Mouse (Mus musculus): ENCODE results near the gene AI467606.
"Not testable (repeated sequence)": the region's sequence is repeated elsewhere in the genome, so short reads cannot be mapped to it uniquely, and the experiment has no call there.

AI467606 gene

DNA sequence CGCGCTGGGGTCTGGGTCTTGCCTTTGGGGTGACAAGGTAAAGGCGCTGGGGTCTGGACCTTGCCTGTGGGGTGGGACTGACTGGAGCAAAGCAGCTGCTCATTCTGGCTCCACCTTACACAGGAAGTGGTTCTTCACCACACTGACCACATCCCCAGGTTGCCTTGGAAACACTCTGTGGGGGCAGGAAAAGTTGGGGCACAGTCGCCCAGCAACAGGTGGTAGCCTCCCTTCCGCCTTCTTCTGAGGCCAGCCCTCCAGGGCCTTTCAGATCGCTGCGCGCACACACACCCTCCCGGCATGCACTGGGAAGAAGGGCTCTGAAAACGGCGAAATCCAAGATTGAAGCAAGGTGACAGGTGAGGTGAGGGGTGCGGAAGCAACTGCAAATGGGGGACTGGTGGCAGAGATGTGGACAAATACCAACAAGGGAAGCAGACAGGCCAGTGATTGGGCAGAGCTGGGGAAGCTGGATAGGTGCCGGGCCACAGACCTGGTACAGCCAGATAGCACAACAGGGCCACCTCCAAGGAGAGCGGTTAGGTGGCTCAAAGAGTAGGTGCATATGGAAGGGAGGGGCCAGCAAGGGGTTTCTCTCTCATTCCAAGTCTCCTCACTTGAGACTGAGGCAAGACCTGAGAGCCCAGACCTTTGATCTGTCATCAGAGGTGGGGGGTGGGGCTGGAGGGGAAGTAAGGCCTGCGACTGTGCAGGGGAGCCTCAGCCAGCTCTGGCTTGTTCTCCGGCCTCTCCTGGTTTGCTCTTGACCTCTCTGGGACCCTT is at the start of gene AI467606:
TSS of gene AI467606 (plus strand) at position 246 of the 783 bp plus-strand sequence.
- peak; percentile 89 for DNase-seq (ENCODE audit: low spot score)

- DNase-seq (ENCODE audit: low spot score): peak; percentile 90
Measured at GRCm38 (mm10) chr7:127041851-127042672, 49.1 kb upstream of the AI467606 start, which contains the start of gene Kif22. Kif22 (minus strand) TSS chr7:127042471.

GRCm38 (mm10) chr7:127055026-127055585 is 36.1 kb upstream of the AI467606 start:
- no peak for DNase-seq (ENCODE audit: low spot score)

GRCm38 (mm10) chr7:127065538-127065937 is 25.6 kb upstream of the AI467606 start:
- DNase-seq (ENCODE audit: low spot score): no peak

DNA sequence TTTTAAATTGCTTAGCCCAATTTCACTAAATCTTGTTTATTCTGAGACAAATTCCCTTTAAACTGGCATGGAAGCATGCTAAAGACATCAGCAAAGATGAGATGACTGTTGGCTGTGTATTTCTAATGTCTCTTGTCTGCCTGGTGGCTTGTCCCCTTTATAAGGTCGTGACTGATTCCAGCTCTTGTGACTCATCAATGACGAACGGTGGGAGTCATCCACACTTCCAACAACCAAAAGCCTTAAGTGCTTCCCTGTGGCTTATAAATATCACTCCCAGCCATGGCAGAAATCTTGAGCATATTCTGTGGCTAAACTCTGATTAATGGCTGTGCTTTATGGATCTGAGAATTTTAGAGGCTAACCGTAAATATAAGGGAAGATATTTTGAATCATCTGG is 24.8 kb upstream of the AI467606 start:
- DNase-seq (ENCODE audit: low spot score): no peak

DNA sequence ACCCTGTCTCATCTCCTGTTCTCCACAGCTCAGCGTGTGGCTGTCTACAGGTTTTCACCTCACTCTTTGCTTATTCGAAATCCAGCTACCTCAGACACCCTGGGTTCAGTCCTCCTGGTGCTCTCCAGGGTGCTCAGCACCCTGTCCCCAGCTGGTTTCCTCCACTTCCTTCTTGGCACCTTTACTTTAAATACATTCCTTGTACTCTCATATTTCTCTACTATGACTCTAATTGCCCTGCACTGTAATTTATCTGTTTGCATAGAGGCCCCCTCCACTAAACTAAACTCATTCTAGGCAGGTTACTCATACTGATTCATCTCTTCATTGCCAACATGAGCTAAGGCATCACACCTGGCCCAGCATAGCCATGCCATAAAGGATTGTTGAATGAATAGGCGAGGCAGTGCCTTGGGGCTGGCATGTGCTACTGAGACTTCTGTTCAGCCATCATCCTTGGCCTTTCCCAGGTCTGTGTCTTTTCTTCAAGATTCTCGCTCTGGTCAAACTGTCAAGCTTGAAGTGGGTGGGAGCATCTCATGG is 20.2 kb upstream of the AI467606 start:
- DNase-seq (ENCODE audit: low spot score): no peak

GRCm38 (mm10) chr7:127073221-127073620 is 17.9 kb upstream of the AI467606 start:
- no peak for DNase-seq (ENCODE audit: low spot score)

GRCm38 (mm10) chr7:127076188-127076587 is 15.0 kb upstream of the AI467606 start:
- no peak for DNase-seq (ENCODE audit: low spot score)

GRCm38 (mm10) chr7:127077692-127078091 is 13.5 kb upstream of the AI467606 start:
- no peak for DNase-seq (ENCODE audit: low spot score)

- no peak for DNase-seq (ENCODE audit: low spot score)
Measured at GRCm38 (mm10) chr7:127080045-127080444, 11.1 kb upstream of the AI467606 start.

DNA sequence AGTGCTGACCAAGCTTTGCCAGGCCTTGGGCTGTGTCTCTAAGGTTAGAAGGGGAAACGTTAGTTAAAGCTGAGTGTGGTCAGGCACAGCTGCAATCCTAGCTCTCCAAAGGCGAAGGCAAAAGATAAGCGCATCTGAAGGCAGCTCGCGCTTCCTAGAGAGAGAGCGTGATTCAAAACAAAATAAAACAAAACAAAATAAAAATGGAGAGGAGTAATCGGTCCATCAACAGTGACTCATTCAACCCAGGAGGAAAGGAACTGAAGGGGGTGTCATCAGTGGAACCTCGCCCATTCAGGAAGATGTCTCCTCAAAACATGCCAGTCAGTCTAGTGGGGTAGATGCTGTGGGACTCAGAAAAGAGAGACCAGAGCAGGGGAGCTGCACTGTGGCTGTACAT is 8.9 kb upstream of the AI467606 start:
- DNase-seq (ENCODE audit: low spot score): no peak

DNA sequence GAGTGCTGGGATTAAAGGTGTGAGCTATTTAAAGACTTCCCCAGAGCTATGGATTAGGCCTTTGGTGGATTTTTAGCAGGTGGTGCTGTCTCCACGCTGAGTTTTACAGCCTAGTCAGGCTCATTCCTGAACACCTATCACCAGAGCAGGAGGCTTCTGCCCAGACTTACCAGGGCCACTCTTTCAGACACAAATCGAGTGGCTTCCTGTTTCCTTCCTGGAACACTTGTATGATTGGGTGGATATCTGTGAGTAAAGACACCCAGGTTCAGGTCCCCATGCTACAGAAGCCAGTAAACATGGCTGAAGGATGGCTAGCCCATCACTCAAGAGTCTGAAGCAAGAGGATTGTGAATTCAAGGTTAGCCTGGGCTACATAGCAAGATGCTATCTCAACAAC is 8.2 kb upstream of the AI467606 start:
- no peak for DNase-seq (ENCODE audit: low spot score)

DNA sequence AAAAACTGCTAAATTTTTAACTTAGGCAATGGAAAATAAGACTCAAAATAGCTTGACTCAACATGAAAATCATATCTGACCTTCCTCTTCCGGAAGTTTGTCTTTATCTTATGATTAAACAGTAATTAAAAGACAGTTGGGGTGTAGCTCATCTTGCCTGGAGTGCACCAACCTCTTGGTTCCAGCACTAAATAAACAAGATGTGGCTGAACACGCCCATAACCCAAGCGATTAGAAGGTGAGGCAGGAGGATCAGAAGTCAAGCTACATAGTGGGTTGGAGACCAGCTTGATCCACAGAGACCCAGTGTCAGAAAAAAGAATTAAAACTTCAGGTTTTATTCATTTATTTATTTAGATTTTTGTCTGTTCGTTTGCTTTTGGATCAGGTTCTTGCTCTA is 7.5 kb upstream of the AI467606 start:
- no peak for DNase-seq (ENCODE audit: low spot score)

DNA sequence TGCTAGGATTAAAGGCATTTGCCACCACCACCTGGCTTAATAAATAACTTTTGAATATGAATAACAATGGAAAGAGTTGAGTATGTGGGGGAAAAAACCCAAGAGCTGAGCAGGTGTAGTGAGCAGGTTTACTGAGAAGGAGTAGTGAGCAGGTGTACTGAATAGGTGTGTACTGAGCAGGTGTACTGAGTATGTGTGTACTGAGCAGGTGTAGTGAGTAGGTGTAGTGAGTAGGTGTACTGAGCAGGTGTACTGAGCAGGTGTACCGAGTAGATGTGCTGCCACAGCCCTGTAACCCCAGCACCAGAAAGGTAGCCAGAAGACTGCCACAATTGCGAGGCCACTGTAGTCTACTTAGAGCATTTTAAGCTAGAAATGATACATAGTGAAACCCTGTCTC is 6.4 kb upstream of the AI467606 start:
- peak; percentile 53 for DNase-seq (ENCODE audit: low spot score)

DNA sequence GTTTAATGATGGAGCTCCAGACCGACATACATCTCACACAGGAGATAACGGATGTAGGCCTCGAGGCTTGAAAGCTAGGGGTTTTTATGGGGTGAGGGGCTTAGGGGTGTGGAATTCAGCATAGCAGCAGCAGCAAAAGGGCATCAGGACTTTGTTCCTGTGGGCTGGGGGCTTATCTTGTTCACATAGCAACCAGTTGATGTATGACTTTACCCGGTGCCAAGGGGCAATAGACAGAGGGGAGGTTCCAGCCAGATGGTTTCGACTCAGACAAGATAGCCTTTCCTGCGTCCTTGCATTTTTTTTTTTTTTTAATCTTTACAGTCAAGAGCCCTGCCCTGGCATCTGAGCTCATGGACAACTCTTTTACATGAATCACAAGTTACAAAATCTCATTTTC is 5.4 kb upstream of the AI467606 start:
- DNase-seq (ENCODE audit: low spot score): not testable (repeated sequence)

DNA sequence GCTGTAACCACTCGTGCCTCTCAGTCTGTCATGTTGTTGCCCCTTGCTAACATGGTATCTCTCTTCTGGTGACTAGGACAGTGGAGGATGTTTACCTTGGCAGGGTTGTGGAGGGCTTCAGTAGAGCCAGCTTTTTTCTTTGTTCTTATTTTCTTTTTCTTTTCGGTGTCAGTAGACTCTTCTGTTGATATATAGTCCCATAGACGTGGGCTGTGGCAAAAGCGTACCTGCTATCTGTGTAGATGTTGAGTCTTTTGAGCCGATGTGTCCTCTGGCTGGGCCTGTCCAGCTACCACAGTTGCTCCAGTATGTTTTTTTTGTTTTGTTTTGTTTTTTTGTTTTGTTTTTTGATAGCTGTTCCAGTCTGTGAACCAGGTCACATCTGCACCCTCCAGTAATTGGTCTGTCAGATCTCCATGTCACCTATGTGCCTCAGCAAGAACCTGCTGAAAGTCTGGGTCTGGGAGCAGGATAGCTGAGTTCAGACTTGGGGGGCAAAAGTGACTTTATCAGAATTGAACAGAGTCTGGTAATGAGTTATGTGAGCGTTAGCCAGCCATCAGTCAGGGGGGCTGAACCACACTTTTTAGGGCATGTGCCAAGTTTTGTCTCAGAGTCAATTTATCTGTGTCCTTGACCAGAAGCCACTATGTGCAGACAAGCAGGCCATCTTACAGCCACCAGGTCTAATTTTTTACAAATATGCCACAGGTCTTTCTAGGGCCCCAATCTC is 3.7 kb upstream of the AI467606 start, which contains the start of gene Zg16:
TSS of gene Zg16 (minus strand) at position 51 of the 733 bp plus-strand sequence.
- not testable (repeated sequence) for DNase-seq (ENCODE audit: low spot score)

GRCm38 (mm10) chr7:127088083-127088482 is 3.1 kb upstream of the AI467606 start:
- no peak for DNase-seq (ENCODE audit: low spot score)

DNA sequence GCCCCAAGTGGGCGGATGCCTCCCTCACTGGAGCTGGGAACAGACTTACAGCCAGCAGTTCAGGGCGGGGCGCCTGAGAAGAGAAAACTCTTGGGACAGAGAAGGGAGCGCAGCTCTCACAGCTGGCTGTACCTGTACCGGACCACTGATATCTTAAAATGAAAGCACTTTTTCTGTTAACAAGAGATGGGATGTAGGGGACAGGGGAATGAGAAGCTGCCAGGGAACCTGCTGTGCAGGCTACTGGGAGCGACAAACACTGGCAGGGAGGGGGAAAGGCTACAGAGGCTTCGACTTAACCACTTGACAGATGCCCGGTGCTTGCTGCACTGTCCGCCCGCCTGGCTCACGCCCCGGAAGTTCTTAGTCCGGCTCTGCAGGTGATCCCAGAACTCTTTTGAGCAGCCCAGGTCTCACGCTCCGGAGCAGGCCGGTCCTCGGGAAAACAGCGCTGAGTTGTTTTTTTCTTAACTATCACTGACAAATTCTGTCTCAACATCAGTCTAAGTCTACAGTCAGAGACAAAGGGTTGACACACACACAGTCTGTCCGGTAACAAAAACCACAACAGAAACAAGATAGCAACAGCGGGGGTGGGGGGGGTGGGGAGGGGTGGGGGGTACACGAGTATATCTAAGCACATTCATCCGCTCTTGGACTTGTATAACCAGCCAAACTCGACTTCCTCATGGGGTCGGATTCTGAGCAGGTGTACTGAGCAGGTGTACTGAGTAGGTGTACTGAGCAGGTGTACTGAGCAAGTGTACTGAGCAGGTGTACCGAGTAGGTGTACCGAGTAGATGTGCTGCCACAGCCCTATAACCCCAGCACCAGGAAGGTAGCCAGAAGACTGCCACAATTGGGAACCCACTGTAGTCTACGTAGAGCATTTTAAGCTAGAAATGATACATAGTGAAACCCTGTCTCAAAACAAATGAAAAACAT is 2.0 kb upstream of the AI467606 start:
- no peak for DNase-seq (ENCODE audit: low spot score)

GRCm38 (mm10) chr7:127090154-127091113 is 725 bp upstream of the AI467606 start:
- DNase-seq (ENCODE audit: low spot score): no peak

Measured in yolk sac, embryonic 10.5 days (tissue).